Mouse (Mus musculus) stomach, postnatal 0 days (tissue): ENCODE data around the gene Dync1li2. TPM values are rescaled to one million over a fixed set of nuclear protein-coding genes. Genes with fewer than 3 reads are reported as not detected.

Experiments
- ATAC-seq: fragments of 200-750 bp; cut with Nextera tagmentation; 2 replicates; pipeline ENCODE4 v1.8.0; 2017; ENCODE audit not compliant: low FRiP score, low TSS enrichment
- DNase-seq: peaks from one replicate; pipeline ENCODE4 v3.0.0-alpha.2; 2016; ENCODE audit warnings: low spot score
- H3K27ac ChIP-seq: fragments of 300-500 bp; sonication (generic); replicated peaks from 2 replicates; pipeline ENCODE4 v1.5.1; 2014; ENCODE audit warnings: mild to moderate bottlenecking, control low read depth
- H3K27me3 ChIP-seq: fragments of 300-500 bp; sonication (generic); 2 replicates; pipeline ENCODE4 v1.6.1; 2014; ENCODE audit warnings: low read length; ENCODE audit not compliant: control insufficient read depth, insufficient read depth
- H3K36me3 ChIP-seq: fragments of 300-500 bp; sonication (generic); 2 replicates; pipeline ENCODE4 v1.6.1; 2014; ENCODE audit warnings: low read length, mixed read lengths; ENCODE audit not compliant: control insufficient read depth, insufficient read depth
- H3K4me1 ChIP-seq: fragments of 300-500 bp; sonication (generic); replicated peaks from 2 replicates; pipeline ENCODE4 v1.6.1; 2014; ENCODE audit warnings: antibody characterized with exemption; ENCODE audit not compliant: control insufficient read depth, insufficient read depth
- H3K4me2 ChIP-seq: fragments of 300-500 bp; sonication (generic); replicated peaks from 2 replicates; pipeline ENCODE4 v1.6.1; 2014; ENCODE audit warnings: low read depth, mild to moderate bottlenecking, control low read depth, moderate library complexity
- H3K4me3 ChIP-seq: fragments of 300-500 bp; sonication (generic); 2 replicates; pipeline ENCODE4 v1.5.1; 2014; ENCODE audit warnings: low read depth, low read length, control low read depth
- H3K9ac ChIP-seq: fragments of 300-500 bp; sonication (generic); 2 replicates; pipeline ENCODE4 v1.6.1; 2014; ENCODE audit warnings: mild to moderate bottlenecking, low read length, control low read depth, mixed read lengths
- H3K9me3 ChIP-seq: fragments of 300-500 bp; sonication (generic); 2 replicates; pipeline ENCODE4 v1.6.1; 2016; ENCODE audit warnings: low read length; ENCODE audit not compliant: control insufficient read depth
- CTCF ChIP-seq: IDR thresholded peaks from 2 replicates; pipeline ENCODE4 v1.5.1; 2016; ENCODE audit warnings: antibody characterized with exemption, low read depth, mild to moderate bottlenecking, moderate library complexity
- EP300 ChIP-seq: optimal IDR thresholded peaks from 2 replicates; pipeline ENCODE3; 2016; ENCODE audit warnings: antibody characterized with exemption
- WGBS: fragments of 180-500 bp; shearing (Covaris S2); extraction: QIAGEN DNeasy Blood & Tissue Kit; methylation state at CpG from one replicate; pipeline ENCODE4 v1.1.7; 2014; 5-methylcytosine and 5-hydroxymethylcytosine counted together
- polyA plus RNA-seq: library from polyadenylated mRNA; unstranded; fragments of >200 nt; fragmentation: Nextera tagmentation; extraction: Ambion mirVana; gene quantifications from 2 replicates; pipeline ENCODE4 v1.2.1, GENCODE M21; 2015

The Dync1li2 gene
- polyA plus RNA-seq, 1 experiment from 2014 or later: 33.0 TPM

- Histone ChIP-seq H3K9ac (no peak overlapping the region), H3K4me2 (no peak overlapping the region), H3K27ac (no peak overlapping the region), H3K36me3 (peaks cover 32% of the 10 kb centered on the region; the same call in 1 of the 2 replicates), H3K27me3 (no peaks in the 10 kb centered on the region), H3K9me3 (no peaks in the 10 kb centered on the region), H3K4me1 (no peaks in the 10 kb centered on the region), H3K4me3 (no peak overlapping the region)
- DNase-seq (no peak), ATAC-seq (no peak)
- TF ChIP-seq EP300 (no peak), CTCF (no peak)
- WGBS: 80% methylated on average over 7 of the region's 7 CpGs
Observed at GRCm38 (mm10) chr8:104430230-104430629, 12.6 kb downstream of the Dync1li2 start.

- no peak for ATAC-seq
Observed at GRCm38 (mm10) chr8:104427703-104428102, 15.1 kb downstream of the Dync1li2 start.

GRCm38 (mm10) chr8:104422313-104422712, 20.5 kb downstream of the Dync1li2 start:
- H3K36me3 ChIP-seq: peaks cover 18% of the 10 kb centered on the region; the same call in 1 of the 2 replicates

More at GRCm38 (mm10) chr8:104427703-104428102, 15.1 kb downstream of the Dync1li2 start:
- no peak for TF ChIP-seq CTCF
- TF ChIP-seq EP300: no peak
- Histone ChIP-seq H3K4me2 (no peak overlapping the region), H3K36me3 (peaks cover 33% of the 10 kb centered on the region; the same call in 1 of the 2 replicates), H3K27me3 (no peaks in the 10 kb centered on the region), H3K4me1 (no peaks in the 10 kb centered on the region), H3K4me3 (no peak overlapping the region), H3K27ac (no peak overlapping the region), H3K9me3 (no peaks in the 10 kb centered on the region), H3K9ac (no peak overlapping the region)
- 94% methylated on average over 13 of the region's 13 CpGs for whole genome bisulfite sequencing
- no peak for DNase-seq

GRCm38 (mm10) chr8:104416022-104416421, 26.8 kb downstream of the Dync1li2 start:
- no peak for TF ChIP-seq EP300
- TF ChIP-seq CTCF: no peak
- Histone ChIP-seq H3K27ac (no peak overlapping the region), H3K27me3 (no peaks in the 10 kb centered on the region), H3K4me3 (no peak overlapping the region), H3K4me2 (no peak overlapping the region), H3K9me3 (no peaks in the 10 kb centered on the region), H3K9ac (no peak overlapping the region), H3K4me1 (no peaks in the 10 kb centered on the region), H3K36me3 (peaks cover under 1% of the 10 kb centered on the region; the same call in 1 of the 2 replicates)
- 79% methylated on average over 6 of the region's 6 CpGs for WGBS
- ATAC-seq (no peak), DNase-seq (no peak)

More at GRCm38 (mm10) chr8:104422313-104422712, 20.5 kb downstream of the Dync1li2 start:
- H3K4me1 ChIP-seq: no peaks in the 10 kb centered on the region
- no peak overlapping the region for H3K4me3 ChIP-seq
- H3K4me2 ChIP-seq: no peak overlapping the region
- no peak for TF ChIP-seq EP300
- no peak for TF ChIP-seq CTCF
- H3K9me3 ChIP-seq: no peaks in the 10 kb centered on the region
- ATAC-seq: no peak
- no peak overlapping the region for H3K9ac ChIP-seq
- H3K27me3 ChIP-seq: no peaks in the 10 kb centered on the region
- H3K27ac ChIP-seq: no peak overlapping the region
- WGBS: 79% methylated on average over 6 of the region's 6 CpGs
- no peak for DNase-seq

GRCm38 (mm10) chr8:104414204-104414603, 28.6 kb downstream of the Dync1li2 start:
- 53% methylated on average over 3 of the region's 3 CpGs for WGBS
- Histone ChIP-seq H3K9me3 (no peaks in the 10 kb centered on the region), H3K4me2 (no peak overlapping the region), H3K27ac (no peak overlapping the region), H3K36me3 (no peaks in the 10 kb centered on the region), H3K27me3 (no peaks in the 10 kb centered on the region), H3K9ac (no peak overlapping the region), H3K4me1 (no peaks in the 10 kb centered on the region), H3K4me3 (no peak overlapping the region)
- TF ChIP-seq CTCF (peak; percentile 51), EP300 (no peak)
- no peak for DNase-seq
- 0 out of 2 replicates have a peak, but pooled peaks have one; percentile 24 for ATAC-seq

- DNase-seq (no peak), ATAC-seq (peak; percentile 19; the same call in 1 of the 2 replicates)
- TF ChIP-seq EP300 (no peak), CTCF (no peak)
- Histone ChIP-seq H3K9ac (no peak overlapping the region), H3K4me2 (no peak overlapping the region), H3K27ac (no peak overlapping the region), H3K9me3 (no peaks in the 10 kb centered on the region), H3K27me3 (no peaks in the 10 kb centered on the region), H3K4me3 (no peak overlapping the region), H3K36me3 (no peaks in the 10 kb centered on the region), H3K4me1 (no peaks in the 10 kb centered on the region)
- WGBS: 54% methylated on average over 4 of the region's 4 CpGs
Observed at GRCm38 (mm10) chr8:104413770-104414169, 29.1 kb downstream of the Dync1li2 start.
